Mouse (Mus musculus): ENCODE measurements around the gene Mrpl52.
A peak's percentile ranks its signal among the peaks of the same experiment; 100 is the strongest.

The Mrpl52 gene

GRCm38 (mm10) chr14:54412629-54413170, 14.0 kb upstream of the Mrpl52 start:
- DNase-seq = peak; percentile 49

- DNase-seq = peak; percentile 48
Measured at GRCm38 (mm10) chr14:54413877-54414700, 12.6 kb upstream of the Mrpl52 start.

DNA sequence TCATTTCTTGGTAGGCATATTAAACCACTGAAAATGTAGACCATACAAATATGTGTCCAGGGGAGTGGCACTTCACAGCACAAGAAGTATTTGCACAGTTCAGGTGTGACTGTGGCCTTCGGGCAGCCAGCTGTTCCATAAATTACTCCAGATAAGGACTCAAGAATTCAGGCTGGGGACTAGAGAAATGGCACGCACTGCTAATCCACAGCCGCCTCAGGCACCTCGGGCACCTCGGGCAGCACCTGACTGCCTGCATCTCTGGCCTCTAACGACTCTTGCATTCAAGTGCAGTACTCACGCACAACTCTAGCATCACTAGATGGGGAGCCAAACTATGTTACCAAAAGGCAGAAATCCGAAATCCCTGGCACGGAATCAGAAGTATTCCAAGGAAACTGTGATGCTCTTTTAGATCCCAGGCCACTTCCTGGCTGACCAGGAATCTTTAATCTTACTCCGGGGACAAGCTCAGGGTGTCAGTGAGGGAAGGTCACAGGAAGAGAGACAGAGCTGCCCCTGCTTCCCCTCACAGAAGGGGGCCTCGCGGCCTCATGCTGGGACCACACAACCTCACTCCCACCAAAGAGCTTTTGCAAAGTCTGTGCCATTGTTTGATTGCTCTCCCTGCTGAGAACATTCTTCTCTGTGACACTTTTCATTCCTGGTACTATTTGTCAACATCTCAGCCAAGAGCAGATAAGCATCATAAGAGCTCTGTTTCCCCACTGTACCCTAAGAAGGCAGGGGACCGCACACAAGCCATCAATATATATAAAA, 11.3 kb upstream of the Mrpl52 start:
- DNase-seq = no peak

DNA sequence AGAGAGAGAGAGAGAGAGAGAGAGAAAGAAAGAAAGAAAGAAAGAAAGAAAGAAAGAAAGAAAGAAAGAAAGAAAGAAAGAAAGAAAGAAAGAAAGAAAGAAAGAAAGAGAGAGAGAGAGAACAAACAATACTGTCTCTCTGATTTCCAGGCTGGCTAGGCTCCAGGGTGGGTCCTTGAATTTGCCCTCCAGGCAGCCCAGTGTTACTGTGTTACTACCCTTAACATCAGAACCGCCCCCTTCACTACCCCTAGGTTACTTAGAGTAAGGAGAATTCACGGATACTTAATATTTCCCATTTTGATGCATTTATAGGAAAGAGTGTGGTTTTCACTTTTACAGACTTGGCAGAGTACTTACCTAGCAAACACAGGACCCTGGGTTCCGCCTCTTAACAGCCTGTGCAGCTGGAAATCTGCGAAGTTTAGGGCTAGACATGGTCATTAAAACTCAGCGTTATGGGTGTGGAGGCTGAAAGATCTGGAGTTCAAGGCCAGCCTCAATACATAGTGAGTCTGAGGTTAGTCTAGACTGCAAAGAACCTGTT, 10.4 kb upstream of the Mrpl52 start:
- DNase-seq = no peak

DNA sequence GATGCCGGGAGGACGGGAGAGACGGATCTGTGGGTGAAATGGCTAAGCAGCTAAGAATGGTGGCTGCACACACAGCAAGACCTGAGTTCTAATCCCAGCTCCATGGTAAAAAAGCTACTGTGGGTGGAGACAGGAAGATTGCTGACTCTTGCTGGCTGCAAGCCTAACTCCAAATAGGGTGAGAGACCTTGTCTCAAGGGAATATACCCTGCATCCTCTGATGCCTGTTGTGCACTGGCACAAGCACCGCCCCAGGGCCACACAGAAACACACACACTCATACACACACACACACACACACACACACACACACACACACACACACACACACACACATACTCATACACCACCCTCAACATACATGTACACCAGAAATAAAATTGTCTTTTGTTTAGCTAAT, 9.9 kb upstream of the Mrpl52 start:
- DNase-seq = no peak

DNA sequence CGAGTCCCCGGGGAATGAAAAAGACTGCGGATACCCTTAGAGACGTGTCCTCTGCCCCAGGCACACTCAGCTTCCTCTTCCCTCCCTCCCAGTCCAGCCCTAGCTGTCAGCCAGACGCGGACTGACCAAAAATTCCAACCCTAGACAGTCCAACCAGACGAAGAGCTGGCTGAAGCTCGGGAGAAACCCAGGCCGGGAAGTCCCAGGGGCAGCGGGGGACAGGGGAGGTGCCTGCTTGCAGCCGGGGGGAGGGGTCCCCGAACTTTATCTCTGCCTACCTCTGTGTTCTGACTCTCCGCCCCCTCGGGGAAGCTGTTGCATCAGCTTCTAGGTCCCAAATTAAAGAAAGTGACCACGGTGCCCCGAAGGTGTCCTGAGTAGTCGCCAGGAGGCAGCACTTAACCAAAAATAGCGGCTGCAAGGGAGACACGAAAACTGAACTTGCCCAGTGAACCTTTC, 9.1 kb upstream of the Mrpl52 start, which contains the start of gene Slc7a7:
Gene Slc7a7, minus strand, starts transcription at position 158 of the 459 bp plus-strand sequence.
- no peak for DNase-seq

- no peak for DNase-seq
Measured at GRCm38 (mm10) chr14:54421014-54421413, 5.7 kb upstream of the Mrpl52 start.

- DNase-seq = peak; percentile 45
Measured at GRCm38 (mm10) chr14:54423406-54423805, 3.3 kb upstream of the Mrpl52 start.

DNA sequence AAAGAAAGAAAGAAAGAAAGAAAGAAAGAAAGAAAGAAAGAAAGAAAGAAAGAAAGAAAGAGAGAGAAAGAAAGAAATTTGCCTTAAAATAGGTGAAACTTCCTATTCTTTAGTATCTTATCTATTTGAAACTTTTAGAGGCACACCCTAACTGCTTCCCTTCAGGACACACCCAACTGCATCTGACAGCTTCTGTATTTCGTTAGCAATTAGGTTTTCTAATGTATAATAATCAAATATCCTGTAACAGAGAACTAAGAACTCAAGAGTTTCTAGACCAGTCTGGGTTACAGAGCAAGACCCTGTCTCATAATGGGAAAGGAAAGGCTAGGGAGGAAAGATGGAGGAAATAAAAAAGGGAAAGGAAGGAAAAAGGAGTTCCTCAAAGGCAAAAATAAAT, 2.1 kb upstream of the Mrpl52 start:
- DNase-seq = no peak

DNA sequence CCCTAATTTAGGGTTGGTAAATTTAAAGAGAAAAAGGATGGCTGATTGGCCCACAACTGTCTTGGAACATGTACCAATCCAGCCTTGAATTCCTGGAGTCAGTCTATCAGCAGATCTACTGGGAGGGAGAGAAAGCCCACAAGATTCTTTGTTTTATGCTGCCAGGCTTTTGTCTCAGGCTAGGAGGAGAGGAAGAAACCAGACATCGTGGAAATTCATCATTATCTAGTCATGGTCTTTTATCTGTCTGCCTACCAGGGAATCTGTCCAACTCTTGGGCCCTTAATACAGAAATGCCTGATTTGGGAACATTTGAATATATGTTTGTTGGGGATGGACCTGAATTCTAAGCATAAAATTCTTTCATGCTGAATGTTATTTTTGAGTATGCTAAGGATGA, 1.2 kb upstream of the Mrpl52 start:
- DNase-seq = no peak

DNA sequence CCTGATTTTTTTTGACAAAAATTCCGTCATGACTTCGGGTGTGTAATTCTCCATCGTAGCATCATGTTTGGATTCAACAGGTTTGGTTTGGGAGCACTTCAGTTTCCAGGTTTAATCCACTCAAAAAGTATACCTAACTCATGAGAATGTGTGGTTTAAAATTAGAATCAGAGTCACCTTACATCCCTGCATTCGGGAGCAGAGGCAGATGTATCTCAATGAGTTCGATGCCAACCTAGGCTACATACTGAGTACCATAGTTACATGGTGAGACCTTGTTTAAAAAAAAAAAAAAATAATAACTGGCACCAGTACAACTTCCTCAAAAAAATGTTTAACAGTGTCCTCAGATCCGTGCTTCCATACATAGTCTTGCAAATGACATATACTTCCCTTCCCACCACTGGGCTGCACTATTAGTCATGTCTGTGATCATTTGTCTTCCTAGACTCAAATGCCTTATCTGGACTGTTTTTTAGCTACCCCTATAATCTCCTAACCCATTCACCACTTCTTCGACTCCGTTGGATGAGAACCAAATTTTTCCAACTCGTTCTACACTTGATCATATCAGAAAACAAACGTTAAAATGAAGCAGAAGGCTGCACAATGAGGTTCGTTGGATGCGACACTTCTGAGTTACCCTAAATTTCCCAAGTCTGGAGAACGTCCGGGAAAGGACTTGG, 563 bp upstream of the Mrpl52 start:
- peak; percentile 8 for DNase-seq

DNA sequence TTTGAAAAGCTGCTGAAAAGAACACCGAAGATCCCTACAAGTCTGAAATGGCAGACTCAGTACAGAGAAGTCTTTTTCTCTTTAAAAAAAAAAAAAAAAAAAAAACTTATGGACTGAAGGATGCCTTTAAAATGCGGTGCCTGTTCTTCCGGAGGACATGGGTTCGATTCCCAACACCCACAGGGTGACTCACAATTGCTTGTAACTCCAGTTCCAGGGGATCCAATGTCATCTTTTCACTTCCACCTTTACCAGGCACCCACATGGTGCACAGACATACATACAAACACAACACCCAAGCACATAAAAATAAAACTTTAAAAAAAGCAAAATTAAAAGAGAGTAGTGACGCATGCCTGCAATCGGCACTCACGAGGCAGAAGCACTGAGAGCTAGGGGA, 987 bp downstream of the Mrpl52 start:
- DNase-seq = peak; percentile 6

DNA sequence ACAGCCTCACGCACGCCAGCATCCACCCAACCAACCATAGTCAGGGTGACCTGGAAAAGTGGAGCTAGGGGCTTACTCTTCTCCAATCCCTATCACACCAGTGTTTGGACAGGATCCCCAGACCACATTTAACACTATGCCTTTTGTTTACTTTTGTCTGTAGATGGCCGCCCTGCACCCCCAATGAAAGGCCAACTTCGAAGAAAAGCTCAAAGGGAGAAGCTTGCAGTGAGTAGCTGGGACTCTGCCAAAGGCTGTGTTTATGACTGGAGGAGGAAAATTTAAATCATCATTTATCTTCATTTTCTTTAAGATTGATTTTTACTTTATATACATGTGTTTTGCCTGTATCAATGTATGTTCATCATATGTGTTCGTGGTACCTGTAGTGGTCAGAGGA, 1.7 kb downstream of the Mrpl52 start:
- DNase-seq = no peak

DNA sequence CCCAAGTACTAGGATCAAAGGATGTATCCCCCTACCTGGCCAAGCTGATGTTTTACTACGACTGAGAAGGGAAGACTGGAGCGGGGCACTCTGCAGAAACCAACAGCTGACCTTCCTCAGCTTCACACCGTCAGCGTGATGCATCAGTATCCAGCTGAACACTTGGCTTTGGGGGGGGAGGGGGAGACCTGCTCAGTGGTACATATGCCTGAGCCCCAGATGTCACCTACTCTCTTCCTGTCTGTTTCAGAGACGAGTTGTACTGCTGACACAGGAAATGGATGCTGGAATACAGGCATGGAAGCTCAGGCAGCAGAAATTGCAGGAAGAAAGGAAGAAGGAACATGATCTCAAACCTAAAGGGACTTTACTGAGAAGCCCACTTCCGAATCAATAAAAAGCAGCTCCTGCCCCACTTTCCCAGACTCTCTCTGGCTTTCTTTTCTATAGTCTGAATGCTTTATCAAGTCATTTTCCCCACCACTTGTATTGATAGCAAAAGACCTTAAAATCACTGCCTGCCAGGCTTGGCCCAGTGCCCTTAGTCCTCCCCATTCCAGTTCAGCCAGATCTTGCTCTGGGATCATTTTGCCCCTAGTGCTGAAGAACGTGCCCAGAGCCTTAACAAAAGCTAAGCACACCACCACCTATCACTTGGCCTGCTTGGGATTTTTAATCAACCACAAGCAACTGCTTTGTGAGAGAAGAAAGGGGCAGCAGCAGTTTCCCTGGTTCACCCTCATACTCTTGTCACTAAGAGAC, 2.8 kb downstream of the Mrpl52 start:
- peak; percentile 58 for DNase-seq

GRCm38 (mm10) chr14:54430406-54431145, 3.9 kb downstream of the Mrpl52 start:
- DNase-seq = no peak

DNA sequence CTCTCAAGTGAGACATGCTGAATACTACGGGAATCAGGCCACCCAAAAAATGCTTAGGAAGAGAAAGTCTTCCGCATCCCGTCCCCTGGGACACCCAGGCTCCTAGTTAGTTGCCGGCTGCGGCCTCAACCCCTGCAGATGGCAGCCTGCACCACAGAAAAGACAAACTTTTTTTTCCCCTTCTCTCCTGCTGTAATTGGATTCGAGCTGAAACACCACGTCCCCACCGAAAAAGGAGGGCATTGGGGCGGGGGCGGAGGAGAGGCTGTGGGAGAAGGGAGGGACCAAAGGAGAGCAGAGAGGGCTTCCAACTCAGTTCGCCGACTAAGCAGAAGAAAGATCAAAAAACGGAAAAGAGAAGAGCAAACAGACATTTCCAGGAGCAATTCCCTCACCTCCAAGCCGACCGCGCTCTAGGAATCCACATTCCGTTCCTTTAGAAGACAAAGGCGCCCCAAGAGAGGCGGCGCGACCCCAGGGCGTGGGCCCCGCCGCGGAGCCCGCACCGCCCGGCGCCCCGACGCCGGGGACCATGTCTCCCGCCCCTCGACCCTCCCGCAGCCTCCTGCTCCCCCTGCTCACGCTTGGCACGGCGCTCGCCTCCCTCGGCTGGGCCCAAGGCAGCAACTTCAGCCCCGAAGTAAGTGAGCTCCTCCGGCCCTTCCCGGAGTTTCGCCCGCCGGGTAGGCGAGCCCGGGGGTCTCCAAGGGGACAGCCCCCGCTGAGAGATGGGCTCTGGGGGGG, 4.8 kb downstream of the Mrpl52 start, which contains the start of gene Mmp14:
Gene Mmp14, plus strand, starts transcription at position 279 of the 744 bp plus-strand sequence.
- DNase-seq = peak; percentile 69

DNA sequence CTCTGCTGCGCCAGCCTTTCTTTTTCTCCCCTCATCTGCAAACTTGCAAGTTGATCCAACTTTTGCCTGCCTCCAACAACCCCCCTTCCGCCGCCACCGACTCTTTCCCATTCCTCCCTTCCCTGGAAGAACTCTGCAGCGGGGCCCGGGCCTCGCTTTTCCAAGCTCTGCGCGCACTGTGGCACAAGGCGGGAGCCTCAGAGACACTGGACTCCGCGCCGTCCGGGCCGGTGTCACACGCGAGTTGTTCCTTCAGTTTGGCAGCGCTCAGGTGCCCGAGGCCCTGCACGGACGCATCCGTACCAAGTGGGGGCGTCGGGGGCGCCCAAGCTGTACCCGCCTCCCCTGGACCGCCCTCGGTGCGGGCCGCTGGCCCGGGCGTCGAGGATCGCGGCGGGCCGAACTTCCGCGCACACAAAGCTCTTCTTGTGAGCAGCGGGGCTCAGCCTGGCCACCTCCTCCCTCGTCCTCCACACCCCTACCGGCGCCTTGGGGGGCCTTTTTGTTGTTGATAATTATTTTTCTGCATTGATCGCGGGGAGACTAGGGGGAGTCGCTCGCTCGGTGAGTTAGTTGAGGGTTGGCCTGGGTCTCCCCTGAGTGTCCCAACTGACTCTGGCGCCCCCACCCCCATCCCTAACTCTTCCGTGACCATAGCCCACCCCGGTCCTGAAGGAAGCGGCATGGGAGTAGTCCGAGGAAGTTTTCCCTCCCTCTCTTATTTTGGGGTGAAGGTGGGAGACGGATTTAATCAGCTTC, 5.5 kb downstream of the Mrpl52 start:
- peak; percentile 72 for DNase-seq

DNA sequence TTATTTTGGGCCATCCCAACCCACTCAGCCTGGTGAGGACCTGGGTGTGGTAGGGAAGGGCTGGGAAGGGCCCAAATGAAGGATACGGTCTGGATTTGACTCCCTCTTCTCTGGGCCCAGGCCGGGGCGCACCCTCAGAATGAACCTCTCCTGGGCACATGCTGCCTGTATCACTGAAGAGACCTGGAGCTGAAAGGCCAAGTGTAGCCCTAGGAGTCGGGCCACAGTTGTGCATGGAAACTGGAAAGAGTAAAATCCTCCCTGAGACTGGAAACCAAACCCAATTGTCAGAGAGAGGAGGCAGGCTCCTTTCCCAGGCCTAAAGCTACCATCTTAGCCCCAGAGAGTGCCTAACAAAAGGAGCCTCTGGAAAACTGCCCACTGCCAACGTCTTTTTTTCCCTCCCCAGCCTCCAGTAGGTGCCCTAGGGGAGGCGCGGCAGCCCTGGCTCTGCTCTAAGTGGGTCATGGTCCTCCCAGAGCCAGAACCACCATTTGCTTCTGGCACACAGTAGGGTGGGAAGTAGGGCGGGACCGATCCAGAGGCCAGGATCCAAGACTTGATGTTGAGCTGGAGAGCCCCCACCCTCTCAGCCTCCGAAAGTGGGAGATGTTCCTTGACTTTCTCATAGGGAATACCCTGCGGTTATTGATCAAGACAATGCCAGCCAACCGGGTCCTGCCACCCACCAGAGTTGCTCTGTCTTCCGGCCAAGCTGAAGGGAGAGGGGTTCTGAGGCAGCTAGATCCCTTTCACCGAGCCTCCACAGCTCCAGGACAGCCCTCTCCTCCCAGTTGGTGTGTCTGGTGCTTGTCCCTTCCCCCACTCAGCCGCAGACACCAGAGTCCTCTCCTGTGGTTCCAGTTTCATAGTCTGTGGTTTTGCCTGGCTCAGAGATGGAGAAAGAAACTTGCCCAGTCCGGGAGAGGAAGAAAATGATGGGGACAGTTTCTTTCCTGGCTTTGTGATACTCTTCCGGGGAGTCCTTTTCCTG, 6.4 kb downstream of the Mrpl52 start:
- no peak for DNase-seq

All from thymus, postnatal 4 days (tissue).